Mouse (Mus musculus) lung, postnatal 0 days (tissue): ENCODE results near the gene Lzts2.

ENCODE experiments used
- CTCF ChIP-seq: IDR thresholded peaks from 2 replicates; pipeline ENCODE4 v1.5.1; 2016; ENCODE audit warnings: antibody characterized with exemption, mild to moderate bottlenecking
- EP300 ChIP-seq: IDR thresholded peaks from 2 replicates; pipeline ENCODE4 v1.6.1; 2016; ENCODE audit warnings: antibody characterized with exemption, mild to moderate bottlenecking, control low read depth

DNA sequence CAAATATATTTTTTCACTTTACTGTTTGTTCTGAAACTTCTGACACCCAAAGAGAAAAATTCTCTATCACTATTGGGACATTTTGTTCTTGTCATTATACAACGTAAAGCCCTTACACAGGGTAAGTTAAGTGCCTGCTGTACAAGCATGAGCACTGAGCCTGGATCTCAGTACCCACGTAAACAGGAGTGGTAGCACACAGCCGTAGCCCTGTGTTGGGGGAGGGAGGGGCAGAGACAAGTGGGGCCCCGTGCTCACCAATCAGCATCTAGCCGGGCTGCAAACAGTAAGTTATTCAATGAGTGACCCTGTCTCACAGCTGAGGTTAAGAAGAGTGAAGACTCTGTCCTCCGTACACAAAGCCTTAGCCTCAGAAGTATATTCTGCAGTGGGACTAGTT lies 37.6 kb upstream of the Lzts2 start:
- TF ChIP-seq CTCF (no peak), EP300 (no peak)
